Mouse (Mus musculus): Measurements from ENCODE around the gene Grip1.

Grip1 gene

DNA sequence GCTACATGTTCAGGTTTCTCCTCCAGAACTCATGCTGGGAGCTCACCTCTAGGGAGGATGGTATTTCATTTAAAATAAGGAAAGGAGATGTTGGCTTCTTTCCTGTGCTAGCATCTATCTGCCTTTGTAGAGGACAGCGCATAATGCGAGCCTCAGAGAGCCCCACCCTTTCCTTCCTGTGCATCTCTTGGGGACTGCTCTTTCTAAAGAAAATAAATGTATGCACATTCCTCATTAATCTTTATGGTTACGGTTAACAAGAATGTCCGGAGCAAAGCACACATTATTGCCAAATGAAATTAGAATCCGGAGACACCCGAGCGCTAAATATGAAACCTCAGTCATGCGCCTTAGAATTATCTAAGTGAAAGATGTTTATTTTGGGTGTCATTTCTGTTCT is 490.3 kb downstream of the Grip1 start:
- no peak for DNase-seq (ENCODE audit: low read depth, low spot score)

DNA sequence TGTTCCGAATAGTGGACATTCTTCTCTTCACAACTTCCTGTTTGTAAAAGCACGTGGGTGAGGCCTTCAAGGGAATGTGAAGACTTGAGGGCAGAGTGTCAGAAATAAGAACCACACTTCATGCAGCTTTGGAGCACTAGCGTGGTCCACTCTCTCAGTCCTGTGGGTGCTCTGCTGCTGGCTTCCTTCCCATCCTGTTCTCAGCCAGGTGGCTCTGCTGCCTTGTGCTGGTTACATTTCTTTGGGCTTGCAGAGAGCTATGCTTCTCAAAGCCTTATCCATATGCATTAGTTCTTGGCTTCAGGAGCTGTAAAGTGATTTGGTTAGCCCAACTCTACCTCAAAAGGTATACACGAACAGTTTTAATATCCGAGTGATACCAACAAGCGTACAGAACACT is 497.8 kb downstream of the Grip1 start:
- DNase-seq (ENCODE audit: low read depth, low spot score) = no peak

DNA sequence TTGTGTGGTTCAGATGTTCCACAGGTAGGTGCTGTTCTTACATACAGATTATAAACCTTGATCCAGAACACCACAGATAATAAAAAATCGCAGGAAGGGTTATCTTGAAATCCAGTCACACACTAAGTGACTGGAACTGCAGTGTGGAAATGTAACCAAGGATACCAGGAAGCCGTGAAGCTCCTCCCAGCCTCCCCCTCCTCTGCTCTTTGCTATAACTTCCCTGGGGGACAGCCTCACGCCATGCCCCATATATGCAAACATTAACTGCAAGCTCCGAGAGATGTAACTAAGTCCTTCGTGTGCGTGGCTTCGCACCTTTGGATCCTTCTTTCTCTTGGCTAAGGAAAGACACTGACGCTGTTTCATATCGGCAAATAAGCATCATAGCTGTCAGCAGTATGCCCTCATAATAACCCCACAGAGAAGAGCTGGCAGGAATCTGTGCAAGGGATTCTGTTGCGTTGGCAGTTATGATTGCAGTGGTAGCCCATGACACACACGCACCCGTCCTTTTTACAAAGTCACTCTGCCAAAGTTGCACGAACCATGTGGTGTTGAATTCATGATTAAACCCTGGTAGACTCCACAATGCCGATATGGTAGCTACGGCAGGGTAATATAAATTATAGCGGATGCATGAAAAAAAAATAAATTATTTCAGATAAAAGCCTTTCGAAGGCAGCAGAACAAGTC is 503.8 kb downstream of the Grip1 start:
- DNase-seq (ENCODE audit: low read depth, low spot score) = no peak

DNA sequence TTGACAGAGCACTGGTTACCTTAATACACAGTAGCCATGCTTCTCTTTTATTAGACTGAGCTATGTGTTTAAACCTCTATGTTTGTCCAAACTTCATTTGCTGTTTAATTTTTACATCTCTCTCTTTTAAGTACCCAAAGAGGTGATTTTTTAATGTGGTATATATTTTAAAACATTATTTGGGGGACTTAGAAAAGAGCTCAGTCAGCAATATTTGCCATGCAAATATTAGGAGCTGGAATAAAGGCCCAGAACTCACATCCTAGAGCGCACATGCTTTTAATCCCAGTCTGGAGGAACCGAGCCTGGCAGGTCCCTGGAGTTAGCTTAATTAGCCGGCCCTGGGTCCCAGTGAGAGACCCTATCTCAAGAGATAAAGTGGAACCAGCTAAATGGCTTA is 507.3 kb downstream of the Grip1 start:
- DNase-seq (ENCODE audit: low read depth, low spot score) = no peak

DNA sequence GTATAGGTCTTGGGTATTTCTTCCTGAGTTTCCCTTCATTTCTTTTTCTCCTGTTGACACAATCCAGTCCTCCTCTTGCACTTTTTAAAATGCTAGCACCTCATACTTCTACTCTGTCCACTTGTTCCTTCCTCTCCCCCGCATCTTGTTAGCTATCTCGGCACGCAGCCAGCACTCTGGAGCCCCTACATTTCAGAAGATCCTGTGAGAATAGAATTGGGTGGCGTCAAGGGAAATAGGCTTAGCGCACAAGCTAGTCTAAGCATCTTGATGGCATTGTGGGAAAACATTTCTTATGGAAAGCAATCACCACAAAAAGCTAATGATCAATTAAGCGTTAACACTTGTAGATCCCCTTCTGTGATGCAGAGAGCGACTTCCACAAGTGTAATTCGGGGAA is 512.7 kb downstream of the Grip1 start:
- DNase-seq (ENCODE audit: low read depth, low spot score) = no peak

DNA sequence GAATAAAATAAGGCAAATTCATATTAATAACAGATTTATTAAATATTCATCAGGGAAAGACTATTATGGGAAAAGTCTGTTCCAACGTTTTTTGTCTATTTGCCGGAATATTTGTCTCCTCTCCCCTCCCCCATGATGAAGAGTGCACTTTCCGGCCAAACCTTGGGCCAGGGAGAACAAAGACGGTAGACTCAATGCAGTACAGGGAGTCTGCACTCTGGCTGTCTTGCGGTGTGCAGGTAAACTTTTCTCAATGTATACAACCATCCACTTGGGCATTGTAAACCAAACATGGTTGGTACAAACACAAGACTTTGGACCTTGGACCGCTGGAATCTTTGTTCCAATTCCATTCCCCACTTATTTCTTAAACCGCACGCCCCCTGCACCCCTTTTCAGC is 525.8 kb downstream of the Grip1 start:
- DNase-seq (ENCODE audit: low read depth, low spot score) = no peak

DNA sequence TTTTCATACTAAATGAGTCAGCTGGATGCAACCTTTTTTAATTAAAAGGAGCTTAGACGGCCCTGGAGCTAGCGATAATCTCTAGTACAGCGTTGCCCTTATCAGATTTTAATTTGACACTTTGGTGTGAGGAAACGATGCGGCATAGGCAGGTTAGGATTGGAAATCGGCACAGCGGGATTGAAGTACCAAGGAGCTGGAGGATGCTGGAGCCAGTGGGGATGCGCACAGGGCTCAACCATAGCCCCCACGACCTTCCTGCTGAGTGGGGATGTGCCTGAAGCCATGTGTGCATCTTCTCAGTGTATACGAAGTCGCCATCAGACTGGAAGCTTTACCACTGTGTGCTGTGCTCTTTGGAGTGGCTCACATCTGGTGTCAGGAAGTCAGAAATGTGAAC is 526.4 kb downstream of the Grip1 start:
- DNase-seq (ENCODE audit: low read depth, low spot score) = no peak

DNA sequence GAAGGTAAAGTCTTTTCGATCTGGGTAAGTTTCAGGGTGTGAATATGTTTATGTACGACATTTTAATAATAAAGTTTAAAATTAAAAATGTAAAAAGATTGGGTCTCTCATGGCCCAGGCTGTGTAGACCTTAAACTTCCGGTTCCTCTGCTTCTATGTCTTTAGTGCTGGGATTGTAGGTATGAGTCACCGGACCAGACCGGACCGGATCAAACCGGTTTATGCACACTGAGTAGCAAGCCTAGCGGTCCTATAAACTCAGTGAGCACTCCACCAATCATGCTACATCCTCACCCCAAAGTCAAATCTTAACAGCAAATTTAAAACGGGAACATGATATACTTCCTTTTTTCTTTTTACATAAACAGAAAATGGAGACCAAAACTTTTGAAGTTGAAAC is 530.7 kb downstream of the Grip1 start:
- no peak for DNase-seq (ENCODE audit: low read depth, low spot score)

DNA sequence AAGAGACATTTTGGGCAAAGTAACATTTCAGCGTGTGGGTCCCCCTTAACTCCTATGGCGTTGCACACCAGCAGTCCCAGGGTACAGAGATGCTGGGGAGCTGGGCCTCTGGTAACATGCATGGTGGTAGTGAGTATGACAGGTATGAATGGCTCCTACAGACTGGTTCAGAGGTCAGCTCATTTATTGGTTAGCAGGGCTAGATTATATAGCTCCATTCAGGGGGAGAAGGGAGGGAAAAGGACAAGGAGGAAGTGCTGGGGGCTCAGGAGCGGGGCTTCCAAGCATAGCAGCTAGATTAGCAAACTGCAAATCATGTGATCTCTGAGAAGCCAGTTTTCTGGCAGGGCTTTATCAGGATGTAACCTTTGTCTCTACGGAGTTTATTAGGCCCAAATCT is 544.8 kb downstream of the Grip1 start:
- DNase-seq (ENCODE audit: low read depth, low spot score) = no peak

DNA sequence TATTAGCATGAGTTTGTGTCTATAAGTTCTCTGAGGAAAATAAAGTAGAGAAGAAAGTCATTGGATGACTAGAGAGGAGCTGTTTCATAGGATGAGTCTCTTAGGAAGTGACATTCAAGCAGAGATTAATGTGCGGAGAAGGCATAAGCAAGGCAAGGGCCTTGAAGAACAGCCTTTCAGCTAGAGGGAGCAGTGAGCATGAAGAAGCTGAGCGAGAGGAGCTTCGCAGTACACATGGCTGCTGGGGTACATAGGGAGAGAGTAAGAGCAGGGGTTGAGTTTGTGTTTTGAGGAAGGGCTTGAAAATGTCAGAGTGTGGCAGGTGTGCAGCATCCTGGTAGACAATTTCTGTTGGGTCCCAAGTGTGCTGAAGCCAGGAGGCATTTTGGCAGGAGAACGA is 548.5 kb downstream of the Grip1 start:
- no peak for DNase-seq (ENCODE audit: low read depth, low spot score)

DNA sequence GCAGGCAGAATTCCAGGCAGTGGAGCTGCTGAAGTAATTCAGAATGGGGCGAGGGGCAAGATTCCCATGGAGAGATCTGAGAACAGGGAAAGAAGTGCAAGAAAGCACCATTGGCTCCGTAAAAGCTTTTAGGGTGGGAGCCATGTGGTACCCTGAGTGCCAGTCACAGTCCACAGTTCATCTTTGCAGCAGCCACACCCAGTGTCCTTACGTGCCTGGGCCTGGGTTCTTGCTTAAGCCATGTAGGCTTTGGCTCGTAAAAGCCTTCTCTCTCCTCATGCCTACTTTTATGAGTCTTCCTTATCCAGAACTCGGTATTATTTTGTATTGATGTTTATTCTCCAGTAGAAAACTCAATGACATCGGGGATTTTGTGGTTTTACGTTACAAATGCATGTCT is 550.5 kb downstream of the Grip1 start:
- DNase-seq (ENCODE audit: low read depth, low spot score) = no peak

DNA sequence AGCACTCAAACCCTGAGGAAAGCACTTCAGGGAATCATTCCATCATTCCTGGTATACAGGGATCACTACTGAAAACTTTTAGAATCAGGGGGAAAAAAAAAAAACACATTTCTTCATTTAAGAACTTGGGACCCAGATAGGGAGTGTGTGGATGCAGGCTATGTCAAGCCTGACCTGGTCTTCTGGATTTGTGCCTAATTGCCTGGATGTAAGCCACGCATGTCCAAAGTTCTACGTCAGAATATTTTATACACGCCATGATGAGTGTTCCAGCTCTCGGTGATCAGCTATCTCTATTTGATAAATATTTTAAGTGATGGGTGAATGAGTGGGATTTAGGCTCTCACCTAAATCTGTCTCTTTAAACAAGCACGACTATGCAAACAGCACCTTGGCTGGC is 552.0 kb downstream of the Grip1 start:
- DNase-seq (ENCODE audit: low read depth, low spot score) = no peak

DNA sequence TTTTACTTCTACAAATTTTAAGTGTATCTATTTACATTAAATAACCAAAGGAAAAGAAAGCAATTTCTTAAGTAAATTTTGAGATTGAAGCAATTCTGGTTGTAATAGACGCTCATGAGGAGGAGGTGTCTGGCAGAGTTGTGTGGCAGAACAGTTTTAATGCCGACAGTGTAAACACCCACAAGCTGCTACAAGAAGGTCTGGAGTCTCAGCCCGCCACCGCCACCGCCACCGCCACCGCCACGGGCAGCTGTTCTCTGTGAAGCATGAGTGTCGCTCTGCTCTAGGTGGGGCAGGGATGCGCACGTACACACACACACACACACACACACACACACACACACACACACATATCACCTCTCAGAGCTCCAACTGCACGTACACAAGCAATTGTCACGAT is 558.7 kb downstream of the Grip1 start:
- no peak for DNase-seq (ENCODE audit: low read depth, low spot score)

DNA sequence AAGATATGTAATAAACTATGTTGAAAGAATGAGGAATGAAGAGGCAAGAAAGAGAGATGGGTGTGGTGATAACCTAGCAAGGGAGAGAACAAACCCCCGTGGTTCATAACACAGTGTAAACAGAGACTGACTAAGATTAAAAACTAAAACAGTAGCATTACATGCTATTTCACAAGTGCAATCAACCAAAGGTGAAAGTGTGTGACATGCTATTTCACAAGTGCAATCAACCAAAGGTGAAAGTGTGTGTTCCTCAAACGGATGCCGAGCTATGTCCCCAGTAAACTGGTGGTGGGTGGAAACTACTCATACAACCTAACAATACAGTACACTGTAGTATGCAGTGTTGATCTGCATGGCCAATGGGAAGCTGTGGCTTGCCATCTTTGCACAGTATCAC is 561.5 kb downstream of the Grip1 start:
- DNase-seq (ENCODE audit: low read depth, low spot score) = no peak

DNA sequence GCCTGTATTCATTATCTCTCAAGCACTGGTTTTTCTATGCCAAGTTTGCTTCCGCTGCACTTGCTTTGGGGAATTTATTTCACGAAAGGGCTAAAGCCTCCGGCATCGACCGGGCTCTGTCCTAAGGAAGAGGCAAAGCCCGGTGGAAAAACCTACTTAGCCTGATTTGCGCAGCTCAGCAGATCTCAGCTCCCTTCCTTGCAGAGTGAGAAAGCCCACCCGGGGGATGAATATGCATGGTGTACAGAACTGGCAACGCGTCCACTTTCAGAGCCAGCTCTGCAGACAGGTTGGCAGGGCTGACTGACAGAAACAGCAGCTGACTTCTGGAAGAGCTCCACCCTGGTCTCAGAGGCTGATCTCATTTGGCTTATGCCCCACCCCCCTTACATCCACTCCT is 572.8 kb downstream of the Grip1 start:
- DNase-seq (ENCODE audit: low read depth, low spot score) = no peak

DNA sequence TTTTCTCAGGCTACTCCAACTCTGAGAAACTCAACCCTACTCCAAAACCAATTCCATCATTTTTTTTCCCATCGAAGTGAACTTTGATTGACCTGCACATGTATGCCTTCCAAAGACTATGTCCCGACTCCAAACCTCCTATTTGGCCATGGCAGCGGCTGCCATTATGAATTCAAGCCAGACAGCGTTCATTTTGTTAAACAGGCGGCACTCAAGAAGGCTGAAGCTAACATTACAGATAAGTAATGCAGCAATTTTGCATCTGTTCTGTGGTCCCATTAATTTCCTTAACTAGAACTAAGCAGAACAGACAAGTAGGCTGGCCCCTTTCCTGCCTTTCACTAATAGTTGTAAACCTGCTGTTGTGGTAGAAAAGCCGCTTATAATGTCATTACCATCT is 577.3 kb downstream of the Grip1 start:
- no peak for DNase-seq (ENCODE audit: low read depth, low spot score)

DNA sequence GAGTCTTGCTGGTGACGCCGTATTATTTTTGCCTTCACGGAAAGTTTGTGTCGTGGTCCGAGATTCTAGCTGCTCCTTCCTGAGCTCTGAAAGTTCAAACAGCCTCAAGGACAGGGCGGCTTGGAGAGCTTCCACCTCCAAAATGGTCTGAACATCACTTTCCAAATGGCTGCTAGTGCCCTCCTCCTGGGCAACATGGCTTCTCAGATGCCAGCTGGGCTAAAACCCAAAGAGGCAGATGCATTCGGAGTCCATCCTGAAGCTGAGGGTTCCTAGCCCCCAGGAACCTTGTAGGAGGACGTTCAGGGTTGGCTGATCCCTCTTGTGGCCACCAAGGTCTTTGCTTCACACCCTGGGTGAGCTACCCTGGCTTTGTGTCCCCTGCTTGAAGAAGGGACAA is 577.7 kb downstream of the Grip1 start:
- no peak for DNase-seq (ENCODE audit: low read depth, low spot score)

DNA sequence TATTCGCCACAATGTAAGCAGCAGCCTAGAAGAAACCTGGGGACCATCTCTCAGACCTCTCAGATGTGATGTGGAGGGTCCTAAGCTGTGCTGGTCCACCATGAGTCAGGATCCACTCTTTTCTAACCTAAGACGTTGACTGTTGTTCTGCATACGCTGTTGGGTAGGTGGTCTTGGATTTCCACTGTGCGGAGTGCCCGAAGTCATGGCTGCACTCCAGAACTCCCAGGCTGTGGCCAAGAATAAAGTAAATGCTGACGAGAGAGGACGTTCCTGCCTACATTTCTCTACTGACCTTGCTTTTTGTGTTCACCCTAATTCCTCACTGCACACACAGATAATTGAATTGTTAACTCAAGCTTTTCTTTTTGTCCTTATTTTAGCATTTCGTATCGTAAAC is 580.2 kb downstream of the Grip1 start:
- DNase-seq (ENCODE audit: low read depth, low spot score) = no peak

DNA sequence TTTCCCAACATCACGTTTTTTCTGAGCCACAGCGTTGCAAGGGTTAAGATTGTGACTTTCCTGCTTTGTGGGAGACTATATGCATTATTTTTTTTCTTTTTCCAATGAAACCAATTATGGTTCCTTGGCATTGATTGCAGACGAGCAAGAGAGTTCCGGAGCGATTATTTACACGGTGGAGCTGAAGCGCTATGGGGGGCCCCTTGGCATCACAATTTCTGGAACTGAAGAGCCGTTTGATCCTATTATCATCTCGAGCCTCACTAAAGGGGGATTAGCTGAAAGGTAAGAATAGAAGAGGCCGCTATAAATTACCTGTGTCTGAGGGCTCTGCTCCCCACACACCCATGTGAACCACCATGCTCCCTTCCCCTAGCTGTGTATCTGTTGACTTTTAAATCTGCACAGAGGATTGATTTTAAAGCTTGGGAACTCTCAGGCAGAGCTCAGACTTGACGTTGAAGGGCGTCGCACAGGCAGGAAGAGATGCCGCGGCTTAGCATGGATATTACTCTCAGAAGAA is 581.6 kb downstream of the Grip1 start:
- DNase-seq (ENCODE audit: low read depth, low spot score) = no peak

DNA sequence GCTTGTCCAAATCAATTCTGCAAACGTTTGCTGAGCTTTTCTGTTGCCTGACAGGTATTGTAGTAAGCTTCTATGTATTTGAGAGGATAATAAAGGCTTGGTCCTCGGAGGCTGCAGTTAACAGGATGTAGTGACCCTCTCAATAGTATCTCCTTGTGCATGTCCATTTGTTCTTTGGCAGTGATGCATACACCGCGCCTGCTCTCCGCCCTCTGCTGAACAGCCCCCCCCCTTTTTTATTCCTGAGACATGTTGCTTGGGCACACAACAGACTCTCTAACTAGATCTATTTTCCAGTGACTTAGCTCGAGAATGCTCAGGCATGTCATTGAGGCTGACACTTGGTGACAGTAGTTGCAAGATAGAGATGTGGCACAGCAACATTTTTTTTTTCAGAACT is 582.2 kb downstream of the Grip1 start:
- no peak for DNase-seq (ENCODE audit: low read depth, low spot score)

DNA sequence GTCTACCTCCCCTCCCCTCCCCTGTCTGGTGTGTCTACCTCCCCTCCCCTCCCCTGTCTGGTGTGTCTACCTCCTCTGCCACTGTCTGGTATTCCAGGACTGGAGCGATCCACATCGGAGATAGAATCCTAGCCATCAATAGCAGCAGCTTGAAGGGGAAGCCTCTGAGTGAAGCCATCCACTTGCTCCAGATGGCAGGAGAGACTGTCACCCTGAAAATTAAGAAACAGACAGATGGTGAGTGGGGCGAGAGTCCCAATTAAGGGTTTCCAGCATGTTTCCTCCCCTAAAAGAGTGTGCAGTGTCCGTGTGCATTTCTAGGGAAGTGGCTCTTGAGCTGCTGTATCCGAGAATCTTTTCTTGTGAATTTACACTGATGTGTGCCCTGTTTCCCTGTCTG is 584.6 kb downstream of the Grip1 start:
- no peak for DNase-seq (ENCODE audit: low read depth, low spot score)

DNA sequence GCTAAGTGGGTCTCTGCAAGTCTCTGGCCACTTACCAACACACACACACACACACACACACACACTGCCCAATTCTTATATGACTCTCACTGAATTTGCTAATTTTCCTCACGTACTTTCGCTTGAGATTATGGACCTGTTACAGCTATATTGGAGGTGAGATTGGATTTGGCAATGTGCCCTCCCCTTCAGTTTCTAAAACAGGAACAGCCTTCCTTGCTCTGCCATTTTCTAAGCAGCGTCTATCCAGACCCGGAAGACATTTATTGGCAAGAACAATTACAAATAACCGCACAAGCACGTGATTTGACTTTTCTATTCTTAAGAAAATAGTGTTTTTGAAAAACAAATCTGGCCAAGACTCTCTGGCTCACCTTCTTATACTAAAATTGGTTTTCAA is 590.6 kb downstream of the Grip1 start:
- no peak for DNase-seq (ENCODE audit: low read depth, low spot score)

DNA sequence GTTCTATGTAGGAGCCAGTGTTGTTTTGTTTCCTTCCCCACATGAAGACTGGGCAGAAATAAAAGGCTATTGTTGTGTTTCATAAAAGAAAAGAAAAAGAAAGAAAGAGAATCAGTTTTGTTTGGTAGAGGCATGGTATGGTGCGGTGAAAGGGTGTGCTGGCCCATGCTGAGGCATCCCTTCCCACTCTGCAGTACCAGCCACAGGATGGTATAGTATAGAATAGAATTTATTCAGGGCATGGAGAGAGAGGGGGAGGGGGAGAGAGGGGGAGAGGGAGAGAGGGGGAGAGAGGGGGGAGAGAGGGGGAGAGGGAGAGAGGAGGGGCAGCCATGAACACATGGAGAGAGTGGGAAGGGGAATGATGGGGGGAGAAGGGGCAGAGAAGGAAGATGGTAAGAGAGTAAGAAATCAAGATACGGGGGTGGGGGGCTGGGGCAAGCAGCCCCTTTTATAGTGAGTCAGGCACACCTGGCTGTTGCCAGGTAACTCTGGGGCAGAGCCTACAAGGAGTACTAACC is 591.1 kb downstream of the Grip1 start:
- DNase-seq (ENCODE audit: low read depth, low spot score) = no peak

Measured in WW6 (cell line).